Mouse (Mus musculus): Measurements from ENCODE around the gene Ccdc144b. TPM values are rescaled to one million over a fixed set of nuclear protein-coding genes. Genes with fewer than 3 reads are reported as not detected.

Gene Ccdc144b
- polyA plus RNA-seq, 1 experiment from 2014 or later: not detected

DNA sequence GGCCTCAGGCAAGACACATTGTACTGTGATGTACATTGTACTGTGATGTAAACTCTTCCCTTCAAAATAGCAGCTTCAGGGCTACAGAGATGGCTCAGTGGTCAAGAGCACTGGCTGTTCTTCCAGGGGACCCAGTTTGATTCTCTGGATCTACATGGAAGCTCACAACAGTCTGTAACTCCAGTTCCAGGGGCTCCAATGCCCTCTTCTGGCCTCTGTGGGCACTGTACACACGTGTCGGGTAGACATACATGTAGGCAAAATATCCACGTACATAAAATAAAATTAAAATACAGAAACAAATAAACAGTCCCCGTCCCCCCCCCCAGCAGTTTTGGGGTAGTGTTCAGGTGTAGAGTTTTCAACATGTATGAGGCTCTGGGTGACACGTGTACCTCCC lies 90.4 kb downstream of the Ccdc144b start:
- no peaks in the 10 kb centered on the region for H3K4me1 ChIP-seq (replicated peaks; ENCODE audit: control insufficient read depth, insufficient read depth, low read length)
- H3K4me3 ChIP-seq (ENCODE audit: low read depth, low read length): no peak overlapping the region
- H3K27ac ChIP-seq (ENCODE audit: low read depth, low read length): no peak overlapping the region
- H3K4me2 ChIP-seq (replicated peaks; ENCODE audit: low read depth, low read length): no peak overlapping the region
- no peaks in the 10 kb centered on the region for H3K27me3 ChIP-seq (ENCODE audit: control insufficient read depth, insufficient read depth, low read length)
- WGBS: 89% methylated on average over 5 of the region's 5 CpGs
- no peak for ATAC-seq (ENCODE audit: low FRiP score)
- DNase-seq (ENCODE audit: low spot score): no peak
- no peaks in the 10 kb centered on the region; the same call in 1 of the 2 replicates for H3K36me3 ChIP-seq (ENCODE audit: control insufficient read depth, insufficient read depth, low read length)
- no peak overlapping the region for H3K9ac ChIP-seq (ENCODE audit: low read depth, low read length)
- no peaks in the 10 kb centered on the region for H3K9me3 ChIP-seq (ENCODE audit: control insufficient read depth, low read length)

Other genes starting within 250 kb of the Ccdc144b start
- 107 and 112 TPM in 2 replicates for gene Dcun1d1, start 116.1 kb downstream of the Ccdc144b start, polyA plus RNA-seq (2014; fragmentation: Nextera tagmentation; extraction: Ambion mirVana)
- gene Mccc1, start 52.9 kb downstream of the Ccdc144b start, polyA plus RNA-seq (2014; fragmentation: Nextera tagmentation; extraction: Ambion mirVana): 31.3 and 35.7 TPM in 2 replicates
- 89.2 TPM in 2 replicates for gene Acad9, start 12.4 kb upstream of the Ccdc144b start, polyA plus RNA-seq (2014; fragmentation: Nextera tagmentation; extraction: Ambion mirVana)
- gene D3Ertd254e, start 97.5 kb upstream of the Ccdc144b start, polyA plus RNA-seq (2014; fragmentation: Nextera tagmentation; extraction: Ambion mirVana): 11.6 TPM in 2 replicates
- 0.09 TPM in 1 of 2 replicates, not detected in the other for gene Qrfpr, start 168.8 kb upstream of the Ccdc144b start, polyA plus RNA-seq (2014; fragmentation: Nextera tagmentation; extraction: Ambion mirVana)